Mouse (Mus musculus): ENCODE measurements around the gene Disp1.

GRCm38 (mm10) chr1:183166700-183167099, 54.6 kb downstream of the Disp1 start:
- no peak for TF ChIP-seq CTCF (IDR thresholded peaks at IDR 0.05; ENCODE audit: control insufficient read depth, insufficient read depth, insufficient replicate concordance, low read depth, low read length)
- no peak for TF ChIP-seq POLR2A (IDR thresholded peaks at IDR 0.05; ENCODE audit: control insufficient read depth, low read depth, low read length)

Measured in testis, adult 2 months (tissue).